Mouse (Mus musculus) erythroblast, adult 5-6 weeks (primary cell): ENCODE data around the gene Tmem151a. TPM values are rescaled to one million over a fixed set of nuclear protein-coding genes. Genes with fewer than 3 reads are reported as not detected.

Experiments
- ATAC-seq: replicated peaks from 2 replicates; pipeline ENCODE4 v1.8.0; 2016; ENCODE audit warnings: moderate number of reproducible peaks, mild to moderate bottlenecking, moderate TSS enrichment, inconsistent platforms; ENCODE audit not compliant: poor library complexity, low FRiP score, severe bottlenecking
- total RNA-seq, 2 experiments: library from RNA; stranded (forward) in 1 of 2; stranded (reverse) in 1 of 2; fragments of 150-400 nt in 1 of 2; fragments of 200-764, 138-1000 nt in 1 of 2; gene quantifications; 2 replicates each; pipeline versions ENCODE4 v1.2.3 to v1.2.4; 2015 to 2017; ENCODE audit warnings: low replicate concordance in 2 of 2

Tmem151a gene
- total RNA-seq (2015; ENCODE audit: low replicate concordance) = not detected in 2 replicates
- total RNA-seq (2017; ENCODE audit: low replicate concordance) = not detected in 2 replicates

DNA sequence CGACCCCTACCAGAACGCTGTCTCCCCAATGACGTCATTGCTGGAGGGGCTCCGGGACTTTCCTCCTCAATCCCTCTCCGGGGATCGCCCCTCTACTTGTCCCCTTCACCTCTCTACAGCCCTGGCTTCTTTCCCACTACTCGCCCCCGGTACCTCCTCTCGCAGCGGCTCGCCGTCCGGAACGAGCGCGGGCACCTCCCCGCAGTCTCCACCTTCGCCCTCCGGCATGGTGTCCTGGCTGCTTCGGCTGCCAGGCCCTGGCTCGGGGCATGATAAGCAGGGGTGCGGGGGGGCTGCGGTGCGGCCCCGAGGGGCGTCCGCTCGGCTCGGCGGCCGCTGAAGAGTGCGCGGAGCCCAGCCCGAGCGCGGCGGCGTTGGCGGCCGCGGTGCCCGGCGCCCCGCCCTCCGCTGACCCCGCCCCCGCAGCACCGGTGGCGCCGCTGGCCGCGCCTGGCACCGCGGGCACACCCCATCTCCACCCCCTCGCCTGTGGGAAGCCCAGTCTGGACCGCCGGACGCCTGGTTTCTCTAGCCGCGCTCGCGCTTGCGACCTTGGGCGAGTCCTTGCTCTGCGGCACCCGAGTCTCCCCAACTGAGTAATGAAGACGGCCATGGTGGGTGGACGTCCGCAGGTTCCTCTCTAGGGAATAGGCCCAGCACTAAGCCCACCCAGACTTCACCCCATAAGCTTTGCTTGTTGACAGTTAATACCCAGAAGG, at the start of gene Tmem151a:
Gene Tmem151a (minus strand): TSS at position 387 of the 719 bp plus-strand sequence.
- ATAC-seq = 0 out of 2 replicates have a peak, but pooled peaks have one; percentile 33

GRCm38 (mm10) chr19:5131237-5131636, 45.9 kb upstream of the Tmem151a start:
- no peak for ATAC-seq

GRCm38 (mm10) chr19:5129770-5130169, 44.4 kb upstream of the Tmem151a start:
- ATAC-seq = no peak

- ATAC-seq = no peak
Observed at GRCm38 (mm10) chr19:5124055-5124614, 38.8 kb upstream of the Tmem151a start.

DNA sequence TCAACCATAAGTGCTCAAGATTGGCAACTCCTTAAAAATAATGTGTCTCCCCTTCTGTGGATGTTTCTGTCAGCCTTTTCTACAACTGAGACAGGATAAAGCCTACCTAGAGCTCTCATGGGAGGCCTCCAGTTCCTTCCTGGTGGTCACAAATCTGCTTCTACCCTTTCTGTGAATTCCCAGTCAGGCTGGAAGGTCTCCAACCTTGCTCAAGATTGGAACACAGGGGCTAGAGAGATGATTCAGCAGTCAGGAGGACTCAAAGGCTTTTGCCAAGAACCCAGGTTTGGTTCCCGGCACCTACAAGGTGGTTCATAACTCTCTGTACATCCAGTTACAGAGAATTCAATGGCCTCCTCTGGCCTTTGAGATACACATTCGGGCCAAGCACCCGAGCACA, 37.9 kb upstream of the Tmem151a start:
- ATAC-seq = no peak

- no peak for ATAC-seq
Observed at GRCm38 (mm10) chr19:5122492-5122891, 37.2 kb upstream of the Tmem151a start.

DNA sequence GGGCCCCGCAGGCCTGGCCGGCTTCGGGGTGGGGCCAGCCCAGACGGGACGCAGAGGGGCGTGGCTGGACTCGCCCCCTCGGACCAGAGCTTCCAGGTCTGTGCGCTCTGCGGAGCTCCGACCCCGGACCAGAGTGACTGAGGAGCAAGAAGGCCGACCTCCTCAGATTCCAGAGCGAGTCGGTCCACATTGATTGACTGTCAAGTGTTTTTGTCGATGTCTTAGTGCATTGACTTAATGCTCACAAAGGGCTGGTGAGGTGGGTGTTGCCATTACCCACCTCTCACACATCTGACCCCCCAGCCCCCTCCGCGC, 33.0 kb upstream of the Tmem151a start, which contains the start of gene Klc2:
Gene Klc2 (minus strand): TSS at position 177 of the 315 bp plus-strand sequence.
- ATAC-seq = no peak; the same call in 1 of the 2 replicates

GRCm38 (mm10) chr19:5117494-5118383, 32.4 kb upstream of the Tmem151a start:
- peak; percentile 71 for ATAC-seq

- ATAC-seq = no peak
Observed at GRCm38 (mm10) chr19:5113783-5114182, 28.5 kb upstream of the Tmem151a start.

- no peak for ATAC-seq
Observed at GRCm38 (mm10) chr19:5109659-5110453, 24.5 kb upstream of the Tmem151a start.

DNA sequence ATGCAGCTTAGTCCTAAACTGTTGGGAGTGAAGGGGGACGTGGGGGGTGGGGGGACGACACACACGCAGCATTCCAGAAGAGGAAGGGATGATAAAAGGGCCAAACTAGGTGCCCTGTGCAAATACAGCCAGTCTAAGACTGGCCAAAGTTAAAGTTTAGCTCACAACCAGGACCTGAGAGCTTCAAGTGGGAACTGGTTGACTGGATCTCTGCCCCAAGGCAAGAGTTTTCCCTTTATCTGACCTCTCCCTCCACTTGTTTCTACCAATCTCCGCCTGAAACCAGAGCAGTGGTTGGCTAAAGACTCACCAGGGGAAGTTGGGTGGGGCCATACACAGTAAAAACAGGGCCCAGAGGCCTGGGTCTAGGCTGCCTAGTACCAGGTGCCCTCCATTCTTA, 23.4 kb upstream of the Tmem151a start:
- no peak for ATAC-seq

DNA sequence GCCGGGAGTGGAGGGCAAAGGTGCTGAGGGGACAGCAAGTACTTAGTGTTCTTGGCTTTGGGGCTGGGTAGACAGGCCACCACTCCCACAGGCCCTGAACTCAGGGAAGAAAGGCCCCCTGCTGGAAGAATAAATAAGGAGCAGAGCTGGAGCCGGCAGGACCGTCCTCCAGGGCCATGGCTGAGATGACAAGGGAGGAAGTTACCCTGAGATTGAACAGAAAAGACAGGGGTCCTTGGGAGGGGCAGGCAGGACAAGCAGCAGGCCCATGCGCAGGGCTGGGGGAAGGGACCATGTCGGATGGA, 22.9 kb upstream of the Tmem151a start:
- ATAC-seq = no peak

- ATAC-seq = no peak
Observed at GRCm38 (mm10) chr19:5107556-5108270, 22.4 kb upstream of the Tmem151a start.

- peak; percentile 93 for ATAC-seq
Observed at GRCm38 (mm10) chr19:5106731-5107191, 21.4 kb upstream of the Tmem151a start, which contains the start of gene Rab1b. Rab1b (minus strand) TSS chr19:5107072.

- ATAC-seq = peak; percentile 23; the same call in 1 of the 2 replicates
Observed at GRCm38 (mm10) chr19:5106074-5106473, 20.7 kb upstream of the Tmem151a start.

DNA sequence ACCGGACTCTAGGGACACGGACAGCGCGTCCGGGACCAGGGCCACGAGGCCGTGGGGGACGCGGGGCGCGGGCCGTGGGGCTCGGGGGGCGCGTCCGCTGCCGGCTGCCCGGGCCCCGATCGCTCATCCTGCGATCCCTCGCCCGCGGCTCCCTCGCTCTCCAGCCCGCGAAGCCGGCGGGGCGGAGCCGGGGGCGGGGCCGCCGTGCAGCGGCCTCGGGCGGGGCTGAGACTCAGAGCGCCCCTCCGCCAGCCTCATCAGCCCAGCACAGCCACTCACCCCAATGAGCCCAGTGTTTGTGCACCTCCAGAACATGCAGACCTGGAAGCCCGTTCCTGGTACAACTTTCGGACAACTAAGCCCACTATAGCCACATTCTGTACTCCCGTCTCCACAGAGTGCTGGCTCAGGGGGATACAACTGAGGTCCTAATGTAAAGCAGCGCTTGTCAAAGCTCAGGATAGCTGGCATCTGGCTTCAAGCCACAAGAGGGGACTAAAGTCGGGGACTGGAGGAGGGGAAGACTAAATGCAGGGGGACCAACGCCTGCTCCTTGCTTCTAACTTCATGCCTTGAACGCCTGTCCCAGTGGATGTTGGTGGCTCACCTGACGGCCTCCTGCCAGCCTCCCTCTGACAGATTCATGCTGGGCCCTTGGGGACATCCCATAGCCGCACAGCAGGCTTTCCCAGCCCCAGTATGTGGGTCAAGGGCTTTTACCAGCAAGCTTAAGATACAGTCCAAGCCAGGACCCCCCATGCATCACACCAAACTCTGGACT, 13.2 kb upstream of the Tmem151a start, which contains the start of gene Cnih2:
Gene Cnih2 (minus strand): TSS at position 159 of the 781 bp plus-strand sequence.
- no peak for ATAC-seq

DNA sequence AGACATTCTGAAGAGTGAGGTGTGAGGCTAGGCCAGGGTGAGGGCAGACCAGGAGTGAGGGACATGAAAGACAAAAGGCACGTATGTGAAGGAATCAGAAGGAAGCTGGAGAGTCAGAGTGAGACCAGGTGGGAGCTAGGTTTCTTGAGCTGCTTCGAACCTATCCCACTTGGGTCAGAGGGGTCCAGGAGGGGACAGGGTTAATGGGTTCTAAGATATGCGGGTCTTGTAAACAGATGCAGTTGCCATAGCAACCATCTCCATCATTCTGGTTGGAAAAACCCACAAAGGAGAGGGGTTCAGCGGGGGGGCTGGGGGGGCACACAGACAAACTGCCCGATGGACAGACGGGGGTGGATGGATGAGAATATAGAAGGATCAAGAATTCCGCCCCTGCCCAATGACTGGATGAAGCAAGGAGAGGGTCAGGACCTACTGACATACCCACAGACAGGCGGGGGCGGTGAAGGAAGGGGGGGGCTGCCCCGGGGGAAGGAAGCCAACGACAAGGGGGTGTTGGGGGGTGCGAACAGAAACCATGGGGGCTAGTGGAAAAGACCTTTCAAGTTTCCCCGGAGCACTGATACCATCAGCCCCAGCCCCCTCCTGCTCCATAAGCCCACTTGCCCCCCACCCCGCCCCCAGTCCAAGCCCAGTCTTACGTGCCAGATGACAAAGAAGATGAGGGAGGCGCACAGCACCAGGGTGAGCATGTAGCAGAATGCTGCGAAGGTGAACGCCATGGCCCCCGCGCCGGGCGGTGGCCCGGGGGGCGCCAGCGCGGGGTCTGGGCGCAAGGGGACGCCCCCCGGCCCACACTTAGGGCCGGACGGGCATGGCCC, 12.4 kb upstream of the Tmem151a start:
- ATAC-seq = no peak
